Mouse (Mus musculus) lung, embryonic 14.5 days (tissue): ENCODE measurements around the gene Rexo2. TPM values are rescaled to one million over a fixed set of nuclear protein-coding genes. Genes with fewer than 3 reads are reported as not detected.
"Not testable (repeated sequence)": the region's sequence is repeated elsewhere in the genome, so short reads cannot be mapped to it uniquely, and the experiment has no call there.

ENCODE experiments used
- ATAC-seq: fragments of 200-750 bp; cut with Nextera tagmentation; 2 replicates; pipeline ENCODE4 v1.8.0; 2017; ENCODE audit warnings: mild to moderate bottlenecking, moderate TSS enrichment, moderate library complexity; ENCODE audit not compliant: insufficient read depth
- DNase-seq: peaks from one replicate; pipeline ENCODE4 v3.0.0-alpha.2; 2015
- H3K27ac ChIP-seq: fragments of 300-500 bp; sonication (generic); 2 replicates; pipeline ENCODE4 v1.5.1; 2014; ENCODE audit warnings: low read depth, mild to moderate bottlenecking, moderate library complexity
- H3K27me3 ChIP-seq: fragments of 300-500 bp; sonication (generic); 2 replicates; pipeline ENCODE4 v1.6.1; 2014; ENCODE audit warnings: low read length, control low read depth; ENCODE audit not compliant: insufficient read depth
- H3K36me3 ChIP-seq: fragments of 300-500 bp; sonication (generic); 2 replicates; pipeline ENCODE4 v1.6.1; 2014; ENCODE audit warnings: control low read depth; ENCODE audit not compliant: insufficient read depth
- H3K4me1 ChIP-seq: fragments of 300-500 bp; sonication (generic); 2 replicates; pipeline ENCODE4 v1.6.1; 2014; ENCODE audit warnings: antibody characterized with exemption, control low read depth; ENCODE audit not compliant: insufficient read depth
- H3K4me2 ChIP-seq: fragments of 300-500 bp; sonication (generic); 2 replicates; pipeline ENCODE4 v1.6.1; 2014; ENCODE audit warnings: mild to moderate bottlenecking
- H3K4me3 ChIP-seq: fragments of 300-500 bp; sonication (generic); 2 replicates; pipeline ENCODE4 v1.5.1; 2014; ENCODE audit warnings: low read depth, low read length
- H3K9ac ChIP-seq: fragments of 300-500 bp; sonication (generic); 2 replicates; pipeline ENCODE4 v1.6.1; 2014
- H3K9me3 ChIP-seq: fragments of 300-500 bp; sonication (generic); 2 replicates; pipeline ENCODE4 v1.6.1; 2016; ENCODE audit warnings: low read depth, low read length, control low read depth
- CTCF ChIP-seq: IDR thresholded peaks from 2 replicates; pipeline ENCODE4 v1.5.1; 2016; ENCODE audit warnings: antibody characterized with exemption, low read depth
- WGBS: fragments of 180-500 bp; shearing (Covaris S2); extraction: QIAGEN DNeasy Blood & Tissue Kit; methylation state at CpG from one replicate; pipeline ENCODE4 v1.1.7; 2014; 5-methylcytosine and 5-hydroxymethylcytosine counted together
- polyA plus RNA-seq: library from polyadenylated mRNA; unstranded; fragments of >200 nt; fragmentation: Nextera tagmentation; extraction: Ambion mirVana; gene quantifications from 2 replicates; pipeline ENCODE4 v1.2.1, GENCODE M21; 2014

Gene Rexo2
- polyA plus RNA-seq, 1 experiment from 2014 or later, result 87.1 TPM

- 81% methylated on average over 15 of the region's 15 CpGs for WGBS
Observed at GRCm38 (mm10) chr9:48472441-48473025, 7.9 kb downstream of the Rexo2 start.

DNA sequence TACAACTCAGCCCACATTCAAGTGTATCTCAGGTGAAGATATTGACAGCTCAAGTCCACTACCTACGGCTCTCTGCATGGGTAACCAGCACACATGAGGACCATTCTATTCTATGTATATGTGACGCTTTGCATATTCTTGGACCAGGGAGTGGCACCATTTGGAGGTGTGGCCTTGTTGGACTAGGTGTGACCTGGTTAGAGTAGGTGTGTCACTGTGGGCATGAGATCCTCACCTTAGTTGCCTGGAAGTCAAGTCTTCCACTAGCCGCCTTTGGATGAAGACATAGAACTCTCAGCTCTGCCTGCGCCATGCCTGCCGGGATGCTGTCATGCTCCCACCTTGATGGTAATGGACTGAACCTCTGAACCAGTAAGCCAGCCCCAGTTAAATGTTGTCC, 13.0 kb downstream of the Rexo2 start:
- DNase-seq, H3K4me1 ChIP-seq, H3K9ac ChIP-seq, H3K27me3 ChIP-seq, ATAC-seq, H3K4me2 ChIP-seq, H3K9me3 ChIP-seq, H3K27ac ChIP-seq, H3K4me3 ChIP-seq: not testable (repeated sequence)
- H3K36me3 ChIP-seq, result peaks cover 29% of the 10 kb centered on the region
- WGBS, result 95% methylated on average over 5 of the region's 5 CpGs

More at GRCm38 (mm10) chr9:48472441-48473025, 7.9 kb downstream of the Rexo2 start:
- no peak for TF ChIP-seq CTCF
- Histone ChIP-seq H3K36me3 (peaks cover 35% of the 10 kb centered on the region), H3K27ac (no peak overlapping the region), H3K4me3 (no peak overlapping the region), H3K4me1 (no peaks in the 10 kb centered on the region), H3K4me2 (no peak overlapping the region), H3K27me3 (no peaks in the 10 kb centered on the region), H3K9me3 (no peaks in the 10 kb centered on the region), H3K9ac (no peak overlapping the region)
- DNase-seq (no peak), ATAC-seq (no peak)

GRCm38 (mm10) chr9:48466804-48467203, 13.6 kb downstream of the Rexo2 start:
- DNase-seq (peak; percentile 79), ATAC-seq (no peak)
- H3K9me3 ChIP-seq, result no peaks in the 10 kb centered on the region
- peaks cover 29% of the 10 kb centered on the region for H3K36me3 ChIP-seq
- H3K4me1 ChIP-seq, result no peaks in the 10 kb centered on the region
- peak; percentile 87 for TF ChIP-seq CTCF
- WGBS, result 61% methylated on average over 3 of the region's 3 CpGs
- H3K27ac ChIP-seq, result no peak overlapping the region
- no peak overlapping the region for H3K4me3 ChIP-seq
- H3K4me2 ChIP-seq, result no peak overlapping the region
- H3K9ac ChIP-seq, result no peak overlapping the region
- H3K27me3 ChIP-seq, result no peaks in the 10 kb centered on the region

DNA sequence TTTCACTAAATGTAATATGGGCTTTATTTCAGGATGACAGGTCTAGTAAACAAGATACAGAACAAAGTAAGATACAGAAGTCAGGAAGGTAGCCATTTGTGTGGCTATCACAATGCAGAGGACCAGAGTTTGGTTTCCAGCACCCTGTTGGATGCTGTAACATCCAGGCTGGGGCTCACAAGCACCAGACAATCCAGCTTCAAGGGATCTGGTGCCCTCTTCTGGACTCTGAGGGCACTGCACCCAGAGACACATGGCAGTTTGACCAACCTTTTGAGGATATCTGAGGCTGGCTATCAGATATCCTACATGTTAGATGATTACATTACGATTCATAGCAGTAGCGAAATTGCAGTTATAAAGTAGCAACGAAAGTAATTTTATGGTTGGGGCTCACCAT, 14.8 kb downstream of the Rexo2 start:
- Histone ChIP-seq H3K4me3 (no peak overlapping the region), H3K27ac (no peak overlapping the region), H3K4me2 (no peak overlapping the region), H3K27me3 (no peaks in the 10 kb centered on the region), H3K36me3 (peaks cover 21% of the 10 kb centered on the region), H3K9me3 (no peaks in the 10 kb centered on the region), H3K9ac (no peak overlapping the region), H3K4me1 (no peaks in the 10 kb centered on the region)
- no peak for ATAC-seq
- TF ChIP-seq CTCF, result peak; percentile 47
- DNase-seq, result peak; percentile 16
- WGBS, result 96% methylated on average over 3 of the region's 3 CpGs

GRCm38 (mm10) chr9:48461545-48461944, 18.9 kb downstream of the Rexo2 start:
- H3K36me3 ChIP-seq, result no peaks in the 10 kb centered on the region
- H3K27me3 ChIP-seq, result no peaks in the 10 kb centered on the region
- ATAC-seq (no peak), DNase-seq (no peak)
- no peak overlapping the region for H3K4me3 ChIP-seq
- H3K4me2 ChIP-seq, result no peak overlapping the region
- no peaks in the 10 kb centered on the region for H3K4me1 ChIP-seq
- no peak overlapping the region for H3K27ac ChIP-seq
- no peak for TF ChIP-seq CTCF
- H3K9me3 ChIP-seq, result no peaks in the 10 kb centered on the region
- WGBS, result 86% methylated on average over 3 of the region's 3 CpGs
- H3K9ac ChIP-seq, result no peak overlapping the region

GRCm38 (mm10) chr9:48460720-48461119, 19.7 kb downstream of the Rexo2 start:
- H3K27me3 ChIP-seq, result no peaks in the 10 kb centered on the region
- TF ChIP-seq CTCF, result no peak
- H3K4me1 ChIP-seq, result no peaks in the 10 kb centered on the region
- H3K27ac ChIP-seq, result no peak overlapping the region
- no peaks in the 10 kb centered on the region for H3K9me3 ChIP-seq
- no peak overlapping the region for H3K4me2 ChIP-seq
- H3K36me3 ChIP-seq, result no peaks in the 10 kb centered on the region
- DNase-seq, result no peak
- H3K9ac ChIP-seq, result no peak overlapping the region
- H3K4me3 ChIP-seq, result no peak overlapping the region
- no peak for ATAC-seq
- 82% methylated on average over 8 of the region's 8 CpGs for WGBS

DNA sequence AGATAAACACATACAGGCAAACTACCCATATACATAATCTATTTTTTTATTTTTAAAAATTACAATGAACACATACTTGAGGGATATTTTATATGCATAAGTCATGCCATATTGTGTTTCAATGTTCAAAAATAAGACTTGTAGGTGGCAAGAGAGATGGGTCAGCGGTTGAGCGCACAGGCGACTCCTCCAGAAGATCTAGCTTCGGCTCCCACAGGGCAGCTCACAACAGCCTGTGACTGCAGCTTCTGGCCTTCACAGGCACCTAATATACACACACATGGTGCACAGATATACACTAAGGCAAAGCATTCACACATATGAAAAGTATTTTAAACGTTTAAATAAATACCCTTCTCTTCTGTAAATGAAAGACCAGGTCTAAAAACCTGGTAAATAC, 21.0 kb downstream of the Rexo2 start:
- Histone ChIP-seq H3K4me2 (no peak overlapping the region), H3K9me3 (no peaks in the 10 kb centered on the region), H3K27ac (no peak overlapping the region), H3K27me3 (no peaks in the 10 kb centered on the region), H3K4me1 (no peaks in the 10 kb centered on the region), H3K9ac (no peak overlapping the region), H3K4me3 (no peak overlapping the region), H3K36me3 (no peaks in the 10 kb centered on the region)
- DNase-seq (no peak), ATAC-seq (no peak)
- TF ChIP-seq CTCF, result no peak
- WGBS, result 91% methylated on average over 5 of the region's 5 CpGs

- Histone ChIP-seq H3K27ac (no peak overlapping the region), H3K36me3 (no peaks in the 10 kb centered on the region), H3K9ac (no peak overlapping the region), H3K27me3 (no peaks in the 10 kb centered on the region), H3K4me2 (no peak overlapping the region), H3K4me1 (no peaks in the 10 kb centered on the region), H3K4me3 (no peak overlapping the region), H3K9me3 (no peaks in the 10 kb centered on the region)
- no peak for DNase-seq
- ATAC-seq, result no peak
- peak; percentile 30 for TF ChIP-seq CTCF
- WGBS, result 69% methylated on average over 3 of the region's 3 CpGs
Observed at GRCm38 (mm10) chr9:48458879-48459278, 21.5 kb downstream of the Rexo2 start.
